Mouse (Mus musculus) adrenal gland, postnatal 25 days (tissue): ENCODE data around the gene Sstr4. TPM values are rescaled to one million over a fixed set of nuclear protein-coding genes. Genes with fewer than 3 reads are reported as not detected.
A peak's percentile ranks its signal among the peaks of the same experiment; 100 is the strongest.

Experiments
- DNase-seq: peaks from one replicate; pipeline ENCODE4 v3.0.0; 2021; ENCODE audit warnings: mixed read lengths
- total RNA-seq: library from RNA; stranded (reverse); gene quantifications from 2 replicates; pipeline ENCODE4 v1.2.3, GENCODE M21; 2021

Gene Sstr4
- total RNA-seq, 1 experiment from 2014 or later = not detected

DNA sequence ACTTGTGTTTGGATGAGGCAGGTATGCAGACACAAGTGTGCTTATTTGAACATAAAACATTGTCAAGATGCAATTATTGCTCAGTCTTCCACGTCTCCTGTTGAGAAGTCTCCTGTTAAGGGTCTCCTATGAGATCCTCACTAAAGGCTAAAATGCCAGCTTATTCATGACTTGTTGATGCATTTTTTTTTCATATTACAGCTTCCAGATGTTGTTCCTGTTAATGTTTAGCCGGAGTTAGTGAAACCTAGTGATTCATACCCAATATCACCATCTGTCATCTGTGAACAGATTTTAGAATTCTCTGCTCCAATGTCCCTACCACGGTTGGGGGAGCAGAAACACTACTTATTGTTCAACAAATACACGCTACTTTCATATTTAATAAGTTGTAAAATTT, 35.8 kb downstream of the Sstr4 start:
- no peak for DNase-seq

DNA sequence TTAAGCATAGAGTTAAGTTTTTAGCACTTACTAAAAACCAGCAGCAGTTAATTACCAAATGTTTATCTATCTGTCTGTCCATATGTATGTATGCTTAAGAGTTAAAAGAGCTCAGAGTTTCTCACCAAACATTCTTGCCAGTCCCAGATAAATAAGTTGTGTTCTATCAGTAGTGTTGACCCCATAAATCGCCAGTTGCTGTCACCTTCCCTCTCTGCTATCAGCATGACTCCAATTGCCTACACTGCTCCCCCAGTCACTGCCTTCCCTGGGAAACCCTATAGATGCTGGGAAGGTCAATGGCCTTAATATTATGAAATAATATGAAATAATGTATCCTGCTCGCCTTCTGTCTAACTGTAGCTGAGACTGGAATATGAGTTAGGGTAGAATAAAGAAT, 37.2 kb downstream of the Sstr4 start:
- no peak for DNase-seq

DNA sequence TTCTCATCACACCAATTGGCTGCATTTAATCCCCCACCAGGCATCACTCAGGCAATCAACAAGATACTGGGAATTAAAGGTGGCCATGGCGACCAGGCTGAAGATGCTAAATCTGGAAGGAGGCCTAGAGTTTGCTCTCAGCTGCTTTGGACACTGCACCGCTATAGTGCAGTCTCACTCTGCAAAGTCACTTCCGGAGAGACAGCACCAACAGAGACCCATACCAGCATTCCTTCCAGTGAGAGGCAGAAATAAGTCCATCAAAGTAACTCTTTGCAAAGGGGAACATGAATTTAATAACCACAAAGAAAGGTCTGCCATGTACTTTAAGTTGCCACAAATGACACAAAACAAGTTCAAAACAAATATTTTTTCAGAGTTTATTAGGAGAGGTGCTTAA, 41.1 kb downstream of the Sstr4 start:
- DNase-seq = no peak

DNA sequence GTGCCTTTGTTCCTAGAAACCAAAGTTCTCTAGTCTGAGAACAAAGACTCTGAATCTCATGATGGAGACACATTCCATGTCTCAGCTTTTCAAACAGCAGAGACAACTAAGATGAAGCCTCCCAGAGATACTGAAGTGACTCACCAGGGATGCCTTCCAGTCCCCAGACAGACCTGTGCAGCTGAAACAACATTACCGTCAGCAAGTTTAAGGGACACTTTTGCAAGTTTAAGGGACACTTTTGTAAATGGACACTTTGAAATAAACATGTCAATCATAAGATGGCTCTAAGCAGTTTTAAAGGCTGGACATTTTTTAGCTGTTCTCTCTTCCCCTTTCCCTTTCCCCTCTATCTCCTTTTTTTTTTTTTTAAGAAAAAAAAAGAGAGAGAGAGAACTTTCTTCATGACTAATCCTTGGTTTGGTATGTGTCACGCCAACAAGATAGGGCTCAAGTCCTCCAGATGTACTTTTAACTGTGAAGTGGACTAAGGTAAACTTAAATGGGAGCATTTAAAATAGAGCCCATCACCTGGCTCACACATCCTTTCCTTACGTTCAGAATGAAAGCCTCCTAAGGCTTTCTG, 44.6 kb downstream of the Sstr4 start:
- no peak for DNase-seq

DNA sequence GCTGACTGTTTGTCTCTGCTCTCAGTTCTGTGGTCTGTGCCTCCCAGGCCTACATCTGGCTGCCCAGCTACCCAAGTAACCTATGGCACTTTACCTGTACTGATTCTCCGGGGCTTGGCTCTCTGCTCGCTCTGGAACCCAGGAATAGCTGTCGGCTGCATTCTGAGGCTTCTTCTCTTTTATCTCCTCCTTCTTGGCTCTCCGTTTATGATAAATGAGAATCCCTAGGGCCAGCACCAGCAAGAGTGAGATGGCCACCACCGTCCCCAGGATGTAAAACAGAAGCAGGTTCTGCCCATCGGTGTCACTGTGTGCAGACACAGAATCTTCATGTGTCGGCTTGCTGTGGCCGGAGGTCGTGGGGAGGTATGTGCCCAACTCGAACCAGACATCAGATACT, 46.3 kb downstream of the Sstr4 start:
- no peak for DNase-seq

DNA sequence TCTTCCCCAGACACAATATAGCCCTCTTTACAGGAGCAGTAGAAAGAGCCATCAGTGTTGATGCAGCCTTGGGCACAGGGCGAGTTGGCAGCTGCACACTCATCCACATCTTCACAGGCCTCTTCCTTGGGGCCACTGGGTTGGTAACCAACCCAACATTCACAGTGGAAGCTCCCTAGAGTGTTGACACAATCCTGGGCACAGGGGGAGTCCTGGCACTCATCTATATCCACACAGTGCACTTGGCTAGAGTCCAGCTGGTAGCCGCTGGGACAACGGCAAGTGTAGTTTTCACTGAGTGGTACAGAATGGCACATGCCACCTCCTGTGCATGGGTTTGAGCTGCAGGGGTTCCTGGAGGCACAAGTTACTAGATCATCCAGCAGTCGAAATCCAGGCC, 47.0 kb downstream of the Sstr4 start:
- no peak for DNase-seq

DNA sequence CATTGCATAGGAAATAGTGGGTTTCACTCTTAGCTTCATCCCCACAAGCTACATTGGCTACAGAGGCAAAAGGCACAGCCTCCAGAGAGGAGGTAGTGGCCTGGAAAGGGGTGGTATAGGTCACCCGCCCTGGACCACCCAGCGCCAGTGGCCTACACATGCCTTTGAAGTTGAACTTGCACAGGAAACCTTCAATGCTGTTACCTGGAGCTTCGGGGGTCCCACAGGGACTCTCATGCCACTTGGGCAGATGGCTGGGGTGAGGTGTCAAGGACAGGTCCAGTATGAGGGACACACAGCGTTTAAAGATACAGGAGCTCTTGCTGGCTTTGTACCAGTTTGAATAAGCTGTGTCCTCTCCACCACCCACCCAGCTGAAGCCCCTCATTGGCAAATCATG, 47.6 kb downstream of the Sstr4 start:
- no peak for DNase-seq

DNA sequence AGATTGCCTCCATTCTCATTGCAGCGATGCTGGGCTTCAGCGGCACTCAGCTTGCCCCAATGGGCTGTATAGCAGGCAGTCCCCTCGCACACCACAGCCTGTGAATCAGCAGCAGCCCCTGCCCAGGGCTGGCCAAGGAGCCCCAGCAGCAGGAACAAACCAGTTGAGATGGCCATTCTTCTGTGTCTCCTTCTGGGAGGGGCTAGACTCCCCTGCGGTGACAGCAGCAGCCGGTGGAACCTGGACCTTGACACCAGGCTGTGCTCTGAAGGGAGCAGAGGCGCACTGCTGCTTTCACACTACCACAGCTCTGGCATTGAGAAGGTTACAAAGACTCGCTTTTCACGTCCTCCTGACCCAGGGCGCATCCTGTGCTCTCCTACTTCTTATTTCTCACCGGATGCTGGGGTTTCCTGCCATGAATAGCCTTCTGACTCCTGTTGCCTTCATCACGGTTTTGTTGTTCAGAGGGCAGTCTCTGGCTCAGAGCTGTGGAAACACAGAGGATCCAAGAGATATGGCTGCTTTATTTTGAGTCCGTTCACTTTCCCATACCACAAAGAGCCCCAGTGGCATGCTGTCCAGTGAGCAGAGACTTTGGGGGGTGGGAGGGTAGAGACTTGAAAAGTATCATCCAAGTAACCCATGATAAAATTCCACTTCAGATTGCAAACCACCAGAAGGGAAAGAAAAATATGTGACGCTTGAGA, 48.3 kb downstream of the Sstr4 start, which contains the start of gene Cd93:
Gene Cd93 (minus strand): TSS at position 315 of the 710 bp plus-strand sequence.
- DNase-seq = peak; percentile 15

DNA sequence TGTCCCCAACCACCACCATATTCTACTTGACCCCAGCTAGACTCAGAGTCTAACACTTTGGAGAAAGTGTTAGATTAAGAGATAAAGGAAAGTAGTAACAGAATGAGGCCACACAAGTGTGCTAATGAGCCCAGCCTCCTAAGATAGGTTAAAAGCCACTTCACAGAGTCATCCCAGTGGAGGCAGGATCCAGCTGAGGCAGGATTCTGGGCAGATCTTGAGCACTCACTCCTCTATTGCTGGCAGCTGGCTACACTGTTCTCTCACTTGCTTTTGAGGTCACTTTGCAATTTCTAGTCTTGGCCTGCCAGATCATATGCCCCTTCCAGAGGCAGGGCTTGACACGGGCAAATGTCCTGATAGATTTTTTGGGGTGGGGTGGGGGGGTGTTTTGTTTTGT, 49.3 kb downstream of the Sstr4 start:
- DNase-seq = no peak

DNA sequence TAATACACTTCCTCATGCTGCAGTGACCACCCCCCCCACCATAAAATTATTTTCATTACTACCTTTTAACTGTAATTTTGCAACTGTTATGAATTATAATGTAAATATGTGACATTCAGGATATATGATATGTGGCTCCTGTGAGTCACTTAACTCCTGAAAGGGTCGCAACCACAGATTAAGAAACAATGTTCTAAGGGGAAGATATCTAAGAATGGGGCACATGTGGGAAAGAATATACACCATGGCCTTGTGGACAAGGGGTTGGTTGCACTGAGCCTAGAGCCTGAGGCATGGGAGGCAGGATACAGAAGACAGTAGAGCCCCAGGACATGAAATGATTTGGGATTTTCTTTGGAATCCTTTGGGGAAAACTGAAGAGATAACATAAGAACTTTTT, 50.5 kb downstream of the Sstr4 start:
- no peak for DNase-seq

Other genes with a start within 250 kb of the Sstr4 start
- gene Thbd, start 12.8 kb downstream of the Sstr4 start, total RNA-seq = 16.3 and 17.7 TPM in 2 replicates
- gene Cd93, start 48.2 kb downstream of the Sstr4 start, total RNA-seq = 26.4 and 29.0 TPM in 2 replicates